Comparison of ENCODE assay signal across 40 mouse cellular contexts in genomic region chr3:137729421-137729820, GRCm38 (mm10). TPM values are rescaled to one million over a fixed set of nuclear protein-coding genes. Genes with fewer than 3 reads are reported as not detected.
"Had no signal": no experiment of that assay in that cellular context is flagged by ENCODE, and none has a peak within 500 bp of the region (broad histone marks: within the 10 kb centered on the region; RNA-seq: fewer than 3 reads in every experiment).

No protein-coding gene starts in this region.

- DNase-seq: gastrocnemius, postnatal 10 days; gastrocnemius, postnatal 25 days; heart, adult 18-20 months; heart, postnatal 10 days; heart, postnatal 4 days; kidney, adult 11 months; kidney, adult 2 months; kidney, adult 9 months; kidney, postnatal 10 days; kidney, postnatal 25 days; kidney, postnatal 4 days; left cerebral cortex, postnatal 4 days; lung, adult 18-20 months had no signal

- H3K9me3 ChIP-seq: heart, embryonic 10.5 days; heart, embryonic 12.5 days; hindbrain, embryonic 10.5 days; hindbrain, embryonic 12.5 days; hindbrain, embryonic 15.5 days; limb, embryonic 13.5 days; limb, embryonic 15.5 days; liver, embryonic 12.5 days had no signal

- H3K4me3 ChIP-seq: heart, embryonic 10.5 days; heart, embryonic 12.5 days; hindbrain, embryonic 10.5 days; hindbrain, embryonic 12.5 days; hindbrain, embryonic 15.5 days; layer of hippocampus, adult 2 months; left cerebral cortex, adult 2 months; limb, embryonic 13.5 days; limb, embryonic 15.5 days; liver, embryonic 12.5 days had no signal

- H3K27ac ChIP-seq: heart, embryonic 10.5 days; hindbrain, embryonic 10.5 days; hindbrain, embryonic 12.5 days; hindbrain, embryonic 15.5 days; hindbrain, postnatal 0 days; layer of hippocampus, adult 2 months; left cerebral cortex, adult 2 months; limb, embryonic 13.5 days; limb, embryonic 15.5 days; liver, embryonic 12.5 days; liver, embryonic 14.5 days had no signal

- H3K4me2 ChIP-seq: heart, embryonic 12.5 days; hindbrain, embryonic 12.5 days; hindbrain, embryonic 15.5 days; limb, embryonic 13.5 days; limb, embryonic 15.5 days; liver, embryonic 12.5 days had no signal

- H3K4me1 ChIP-seq: hindbrain, embryonic 12.5 days; hindbrain, embryonic 15.5 days; limb, embryonic 13.5 days; limb, embryonic 15.5 days; liver, embryonic 12.5 days had no signal

- H3K27me3 ChIP-seq: heart, embryonic 12.5 days; hindbrain, embryonic 12.5 days; hindbrain, embryonic 15.5 days; limb, embryonic 13.5 days; limb, embryonic 15.5 days; liver, embryonic 12.5 days had no signal

- H3K36me3 ChIP-seq: heart, embryonic 10.5 days; heart, embryonic 12.5 days; hindbrain, embryonic 10.5 days; hindbrain, embryonic 12.5 days; hindbrain, embryonic 15.5 days; limb, embryonic 13.5 days; limb, embryonic 15.5 days; liver, embryonic 12.5 days had no signal

- H3K9ac ChIP-seq: heart, embryonic 12.5 days; hindbrain, embryonic 12.5 days; hindbrain, embryonic 15.5 days; limb, embryonic 13.5 days; limb, embryonic 15.5 days; liver, embryonic 12.5 days; liver, embryonic 14.5 days had no signal

- ATAC-seq: hindbrain, postnatal 0 days; intestine, embryonic 16.5 days; liver, embryonic 12.5 days had no signal

RNA-seq across cellular contexts. Expression of gene Gm21962, which starts 58.1 kb away (rescaled TPM):
- total RNA-seq: gastrocnemius, postnatal 10 days; gastrocnemius, postnatal 25 days; gastrocnemius, postnatal 4 days; granulocyte monocyte progenitor cell, adult 5-6 weeks; heart, adult 18-20 months; heart, adult 8-10 months; heart, postnatal 10 days; heart, postnatal 25 days; heart, postnatal 4 days; hindbrain, postnatal 0 days; layer of hippocampus, adult 2 months; layer of hippocampus, postnatal 10 days; layer of hippocampus, postnatal 25 days; left cerebral cortex, adult 2 months; left cerebral cortex, postnatal 14 days; left cerebral cortex, postnatal 4 days; liver, adult 2 months had no signal
- polyA plus RNA-seq: heart, embryonic 10.5 days; heart, embryonic 12.5 days; heart, embryonic 14.5 days; heart, embryonic 16.5 days; hindbrain, embryonic 10.5 days; hindbrain, embryonic 12.5 days; hindbrain, embryonic 15.5 days; hindbrain, postnatal 0 days; intestine, embryonic 14.5 days; intestine, embryonic 16.5 days; kidney, adult 2 months; kidney, embryonic 16.5 days; limb, embryonic 11.5 days; limb, embryonic 13.5 days; limb, embryonic 15.5 days; liver, adult 2 months; liver, embryonic 12.5 days; liver, embryonic 14.5 days; liver, embryonic 16.5 days had no signal
